Mouse (Mus musculus): Measurements from ENCODE around the gene Gpam. TPM values are rescaled to one million over a fixed set of nuclear protein-coding genes. Genes with fewer than 3 reads are reported as not detected.

Gpam gene
- polyA plus RNA-seq, 1 experiment = 7.5 TPM

- 72% methylated on average over 11 of the region's 11 CpGs for WGBS
- DNase-seq (ENCODE audit: low read depth, low spot score) = no peak
Observed at GRCm38 (mm10) chr19:55143391-55144300, 16.6 kb upstream of the Gpam start.

- 86% methylated on average over 7 of the region's 7 CpGs for WGBS
- DNase-seq (ENCODE audit: low read depth, low spot score) = no peak
Observed at GRCm38 (mm10) chr19:55139301-55139700, 12.3 kb upstream of the Gpam start.

- WGBS = 82% methylated on average over 7 of the region's 7 CpGs
- DNase-seq (ENCODE audit: low read depth, low spot score) = no peak
Observed at GRCm38 (mm10) chr19:55138506-55138905, 11.5 kb upstream of the Gpam start.

GRCm38 (mm10) chr19:55137884-55138283, 10.8 kb upstream of the Gpam start:
- DNase-seq (ENCODE audit: low read depth, low spot score) = no peak
- 63% methylated on average over 7 of the region's 7 CpGs for WGBS

- no peak for DNase-seq (ENCODE audit: low read depth, low spot score)
- 20% methylated on average over 4 of the region's 4 CpGs for WGBS
Observed at GRCm38 (mm10) chr19:55136693-55137427, 9.8 kb upstream of the Gpam start.

- whole genome bisulfite sequencing = 84% methylated on average over 3 of the region's 3 CpGs
Observed at GRCm38 (mm10) chr19:55135918-55136317, 8.9 kb upstream of the Gpam start.

GRCm38 (mm10) chr19:55134521-55134920, 7.5 kb upstream of the Gpam start:
- WGBS = 21% methylated on average over 9 of the region's 9 CpGs
- DNase-seq (ENCODE audit: low read depth, low spot score) = peak; percentile 78

More at GRCm38 (mm10) chr19:55135918-55136317, 8.9 kb upstream of the Gpam start:
- DNase-seq (ENCODE audit: low read depth, low spot score) = no peak

- 68% methylated on average over 3 of the region's 3 CpGs for WGBS
- DNase-seq (ENCODE audit: low read depth, low spot score) = no peak
Observed at GRCm38 (mm10) chr19:55132476-55132875, 5.4 kb upstream of the Gpam start.

GRCm38 (mm10) chr19:55131747-55132146, 4.7 kb upstream of the Gpam start:
- WGBS = 40% methylated on average over 1 of the region's 1 CpGs

GRCm38 (mm10) chr19:55128469-55128868, 1.4 kb upstream of the Gpam start:
- WGBS = 100% methylated on average over 1 of the region's 1 CpGs
- no peak for DNase-seq (ENCODE audit: low read depth, low spot score)

More at GRCm38 (mm10) chr19:55131747-55132146, 4.7 kb upstream of the Gpam start:
- DNase-seq (ENCODE audit: low read depth, low spot score) = no peak

- DNase-seq (ENCODE audit: low read depth, low spot score) = no peak
- 54% methylated on average over 3 of the region's 3 CpGs for WGBS
Observed at GRCm38 (mm10) chr19:55125456-55125855, 1.6 kb downstream of the Gpam start.

- no peak for DNase-seq (ENCODE audit: low read depth, low spot score)
- WGBS = 85% methylated on average over 11 of the region's 11 CpGs
Observed at GRCm38 (mm10) chr19:55123001-55123536, 4.0 kb downstream of the Gpam start.

- no peak for DNase-seq (ENCODE audit: low read depth, low spot score)
- 64% methylated on average over 4 of the region's 4 CpGs for WGBS
Observed at GRCm38 (mm10) chr19:55122351-55122980, 4.6 kb downstream of the Gpam start.

GRCm38 (mm10) chr19:55121836-55122235, 5.2 kb downstream of the Gpam start:
- WGBS = 64% methylated on average over 6 of the region's 6 CpGs
- DNase-seq (ENCODE audit: low read depth, low spot score) = no peak

GRCm38 (mm10) chr19:55120518-55121244, 6.4 kb downstream of the Gpam start:
- no peak for DNase-seq (ENCODE audit: low read depth, low spot score)
- 63% methylated on average over 11 of the region's 11 CpGs for WGBS

GRCm38 (mm10) chr19:55119541-55119940, 7.5 kb downstream of the Gpam start:
- WGBS = 26% methylated on average over 2 of the region's 2 CpGs
- no peak for DNase-seq (ENCODE audit: low read depth, low spot score)

- 94% methylated on average over 3 of the region's 3 CpGs for WGBS
- no peak for DNase-seq (ENCODE audit: low read depth, low spot score)
Observed at GRCm38 (mm10) chr19:55117991-55118390, 9.0 kb downstream of the Gpam start.

- 31% methylated on average over 6 of the region's 6 CpGs for WGBS
- DNase-seq (ENCODE audit: low read depth, low spot score) = no peak
Observed at GRCm38 (mm10) chr19:55117059-55117815, 9.8 kb downstream of the Gpam start.

GRCm38 (mm10) chr19:55115532-55115931, 11.5 kb downstream of the Gpam start:
- 77% methylated on average over 4 of the region's 4 CpGs for WGBS
- no peak for DNase-seq (ENCODE audit: low read depth, low spot score)
